Mouse (Mus musculus): Measurements from ENCODE around the gene Il12rb1. TPM values are rescaled to one million over a fixed set of nuclear protein-coding genes. Genes with fewer than 3 reads are reported as not detected.

Gene Il12rb1
- total RNA-seq, 1 experiment from 2014 or later = 2.7 TPM

GRCm38 (mm10) chr8:70863956-70864711 lies 55.9 kb downstream of the Il12rb1 start:
- ATAC-seq (replicated peaks; ENCODE audit: insufficient number of reproducible peaks, low FRiP score, low TSS enrichment, poor library complexity, severe bottlenecking) = no peak

GRCm38 (mm10) chr8:70864712-70865221 lies 56.5 kb downstream of the Il12rb1 start:
- ATAC-seq (replicated peaks; ENCODE audit: insufficient number of reproducible peaks, low FRiP score, low TSS enrichment, poor library complexity, severe bottlenecking) = no peak

DNA sequence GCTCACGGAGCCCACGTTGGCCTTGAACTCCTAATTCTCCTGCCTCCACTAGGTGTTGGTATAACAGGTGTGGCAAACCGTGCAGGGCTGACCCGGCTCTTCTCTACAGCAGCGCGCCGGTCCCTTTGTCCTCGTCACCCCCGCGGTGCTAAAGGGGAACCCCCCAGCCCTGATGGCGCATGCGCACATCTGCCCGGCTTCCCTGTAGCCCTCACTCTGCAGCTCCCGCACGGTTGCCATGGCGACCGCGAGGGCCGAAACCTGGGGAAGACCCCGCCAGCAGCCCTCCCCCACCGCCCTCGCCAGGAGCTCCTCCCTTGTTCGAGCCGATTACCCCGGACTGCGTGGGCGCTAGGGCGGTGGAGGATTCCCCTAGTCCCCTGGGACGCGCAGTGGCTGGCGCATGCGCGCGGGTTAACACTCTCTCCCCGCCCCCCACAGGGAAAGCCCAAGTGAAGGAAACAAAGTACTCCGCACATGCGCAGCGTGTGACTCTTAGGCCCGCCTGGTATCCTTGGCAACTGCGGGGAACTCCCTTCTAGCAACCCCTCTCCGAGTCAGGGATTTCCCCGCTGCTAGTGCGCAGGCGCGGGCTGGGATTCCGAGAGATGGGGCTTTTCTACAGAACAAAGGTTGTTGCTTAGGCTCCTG lies 57.2 kb downstream of the Il12rb1 start:
- ATAC-seq (replicated peaks; ENCODE audit: insufficient number of reproducible peaks, low FRiP score, low TSS enrichment, poor library complexity, severe bottlenecking) = peak; percentile 78

DNA sequence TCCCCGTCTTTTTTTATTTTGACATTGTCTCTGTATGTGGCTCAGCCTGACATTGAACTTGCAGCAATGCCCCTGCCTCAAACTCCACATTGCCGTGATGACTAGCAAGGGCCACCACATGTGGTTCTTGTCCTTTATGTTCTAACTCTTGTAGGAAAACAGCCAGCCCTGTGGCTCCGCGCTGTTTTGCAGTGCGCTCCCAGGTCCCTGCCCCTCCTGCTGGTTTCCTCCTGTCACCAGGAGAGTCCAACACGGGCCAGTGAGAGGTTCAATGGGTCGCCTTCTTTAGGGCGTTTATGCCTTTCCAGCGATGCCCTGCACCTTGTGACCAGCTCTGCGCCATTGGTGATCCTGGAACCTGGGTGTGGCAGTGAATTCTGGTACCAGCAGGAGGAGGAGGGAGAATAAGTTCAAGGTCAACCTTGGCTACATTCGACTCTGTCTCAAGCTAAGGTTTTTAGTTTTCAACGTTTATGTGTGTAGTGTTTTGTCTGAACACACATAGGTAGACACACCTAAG lies 57.8 kb downstream of the Il12rb1 start:
- no peak for ATAC-seq (replicated peaks; ENCODE audit: insufficient number of reproducible peaks, low FRiP score, low TSS enrichment, poor library complexity, severe bottlenecking)

DNA sequence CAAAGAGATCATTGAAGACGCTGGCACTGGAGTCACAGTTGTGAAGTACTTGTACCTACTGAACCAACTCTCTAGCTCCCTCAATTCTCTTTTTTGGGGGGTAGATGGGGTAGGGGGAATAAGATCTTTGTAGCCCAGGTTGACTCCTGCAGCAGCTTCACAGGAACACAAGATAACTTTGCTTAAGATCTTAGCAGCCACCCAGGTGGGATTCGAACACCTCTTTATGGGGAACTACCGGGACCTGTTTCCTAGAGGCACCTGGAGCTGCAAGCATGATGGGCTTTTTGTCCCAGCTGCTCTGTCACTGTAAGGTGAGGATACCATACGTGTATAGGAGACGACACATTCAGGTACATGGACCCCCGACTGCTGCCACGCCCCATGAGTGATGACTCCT lies 58.3 kb downstream of the Il12rb1 start:
- ATAC-seq (replicated peaks; ENCODE audit: insufficient number of reproducible peaks, low FRiP score, low TSS enrichment, poor library complexity, severe bottlenecking) = no peak

GRCm38 (mm10) chr8:70868559-70869198 lies 60.4 kb downstream of the Il12rb1 start:
- 0 out of 2 replicates have a peak, but pooled peaks have one; percentile 4 for ATAC-seq (replicated peaks; ENCODE audit: insufficient number of reproducible peaks, low FRiP score, low TSS enrichment, poor library complexity, severe bottlenecking)

GRCm38 (mm10) chr8:70869199-70869571 lies 60.9 kb downstream of the Il12rb1 start:
- no peak for ATAC-seq (replicated peaks; ENCODE audit: insufficient number of reproducible peaks, low FRiP score, low TSS enrichment, poor library complexity, severe bottlenecking)

- ATAC-seq (replicated peaks; ENCODE audit: insufficient number of reproducible peaks, low FRiP score, low TSS enrichment, poor library complexity, severe bottlenecking) = peak; percentile 32
These were observed 61.4 kb downstream of the Il12rb1 start for GRCm38 (mm10) chr8:70869601-70870041.

Other genes with a start within 250 kb of the Il12rb1 start
- 9.3 to 16.3 TPM (median 15.3 TPM) in 3 replicates for gene Isyna1, start 214.1 kb upstream of the Il12rb1 start, total RNA-seq (2017)
- 83.1 to 151 TPM (median 94.1 TPM) in 3 replicates for gene Ssbp4, start 199.6 kb upstream of the Il12rb1 start, total RNA-seq (2017)
- 28.5 to 42.6 TPM (median 42.2 TPM) in 3 replicates for gene Lrrc25, start 192.3 kb upstream of the Il12rb1 start, total RNA-seq (2017)
- 0.19 to 3.8 TPM in 2 of 3 replicates, not detected in the other for gene Gdf15, start 176.0 kb upstream of the Il12rb1 start, total RNA-seq (2017)
- 2.3 to 4.9 TPM (median 3.3 TPM) in 3 replicates for gene Pgpep1, start 148.1 kb upstream of the Il12rb1 start, total RNA-seq (2017)
- gene Lsm4, start 135.2 kb upstream of the Il12rb1 start, total RNA-seq (2017) = 69.1 to 93.3 TPM (median 80.9 TPM) in 3 replicates
- 131 to 182 TPM (median 168 TPM) in 3 replicates for gene Jund, start 109.5 kb upstream of the Il12rb1 start, total RNA-seq (2017)
- gene Iqcn, start 105.0 kb upstream of the Il12rb1 start, total RNA-seq (2017) = 0.67 to 0.78 TPM in 2 of 3 replicates, not detected in the other
- gene Gm3336, start 89.9 kb upstream of the Il12rb1 start, total RNA-seq (2017) = not detected in 3 replicates
- gene Pde4c, start 84.7 kb upstream of the Il12rb1 start, total RNA-seq (2017) = 0.10 to 0.19 TPM in 2 of 3 replicates, not detected in the other
- 0.85 to 5.4 TPM (median 2.5 TPM) in 3 replicates for gene Rab3a, start 53.8 kb upstream of the Il12rb1 start, total RNA-seq (2017)
- 2.0 to 11.3 TPM (median 4.8 TPM) in 3 replicates for gene Mpv17l2, start 47.5 kb upstream of the Il12rb1 start, total RNA-seq (2017)
- gene Pik3r2, start 31.7 kb upstream of the Il12rb1 start, total RNA-seq (2017) = 5.5 to 12.7 TPM (median 10.3 TPM) in 3 replicates
- 9.6 to 28.2 TPM (median 11.6 TPM) in 3 replicates for gene Mast3, start 3.4 kb upstream of the Il12rb1 start, total RNA-seq (2017)
- gene Arrdc2, start 31.3 kb downstream of the Il12rb1 start, total RNA-seq (2017) = 24.6 to 27.9 TPM (median 26.7 TPM) in 3 replicates
- not detected in 3 replicates for gene Kcnn1, start 54.8 kb downstream of the Il12rb1 start, total RNA-seq (2017)
- gene Ccdc124, start 65.5 kb downstream of the Il12rb1 start, total RNA-seq (2017) = 32.1 to 34.0 TPM (median 32.6 TPM) in 3 replicates
- not detected in 3 replicates for gene Slc5a5, start 84.3 kb downstream of the Il12rb1 start, total RNA-seq (2017)
- 1,371 to 1,607 TPM (median 1,447 TPM) in 3 replicates for gene Rpl18a, start 89.0 kb downstream of the Il12rb1 start, total RNA-seq (2017)
- 13.9 to 21.9 TPM (median 17.2 TPM) in 3 replicates for gene Map1s, start 97.5 kb downstream of the Il12rb1 start, total RNA-seq (2017)